In the genomic region with DNA sequence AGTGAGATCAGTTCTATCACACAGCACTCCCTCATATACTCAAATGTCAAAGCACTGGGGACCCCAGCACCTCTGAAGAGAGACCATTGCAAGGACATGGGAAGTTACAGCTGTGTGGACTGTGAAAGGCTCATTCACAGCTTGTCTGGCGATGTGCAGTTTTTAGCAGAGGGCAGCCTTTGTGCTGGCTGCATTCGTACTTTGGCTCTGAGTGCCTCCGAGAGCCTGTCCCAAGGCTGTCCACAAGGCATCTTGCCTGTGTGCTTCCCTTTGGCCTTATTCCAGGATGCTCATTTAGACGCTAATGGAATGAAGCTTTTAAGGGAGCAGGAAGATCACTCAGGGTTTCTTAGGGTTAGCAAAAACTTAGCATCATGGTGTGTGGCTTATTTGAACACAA, we compare ENCODE assay signal across 12 mouse cellular contexts.
DNase-seq lines count a peak whose midpoint lies in the region; ATAC-seq and TF ChIP-seq lines count a peak whose summit lies in the region.
"Had no signal": no experiment of that assay in that cellular context is flagged by ENCODE, and none has a peak within 500 bp of the region (broad histone marks: within the 10 kb centered on the region; RNA-seq: fewer than 3 reads in every experiment).

No protein-coding gene starts in this region.

- peak; percentile 27 for DNase-seq in adrenal gland, adult 2 months
- DNase-seq in adrenal gland, adult 18-20 months (ENCODE audit: low spot score in 2 of 2): no peak
- peak; percentile 29 for DNase-seq in ovary, postnatal 36 days (ENCODE audit: low spot score)
- no peak for DNase-seq in ovary, postnatal 14 days (ENCODE audit: low spot score)
- DNase-seq in skeletal muscle tissue, adult 2 months (ENCODE audit: low read depth, low spot score): peak; percentile 46
- DNase-seq in lung, postnatal 25 days (ENCODE audit: low spot score): no peak
- DNase-seq: lung, postnatal 14 days had no signal

- no peaks in the 10 kb centered on the region for H3K9me3 ChIP-seq in intestine, embryonic 16.5 days (ENCODE audit: control insufficient read depth, low read length)
- H3K9me3 ChIP-seq in intestine, postnatal 0 days (ENCODE audit: control insufficient read depth): no peaks in the 10 kb centered on the region
- H3K9me3 ChIP-seq: forebrain, embryonic 10.5 days; limb, embryonic 10.5 days had no signal

- H3K27me3 ChIP-seq in intestine, embryonic 16.5 days (replicated peaks; ENCODE audit: control insufficient read depth, insufficient read depth, low read length): no peaks in the 10 kb centered on the region
- H3K27me3 ChIP-seq in intestine, postnatal 0 days (replicated peaks; ENCODE audit: control insufficient read depth, insufficient read depth, low read length): no peaks in the 10 kb centered on the region
- H3K27me3 ChIP-seq: Patski had no signal

- H3K36me3 ChIP-seq in intestine, embryonic 16.5 days (ENCODE audit: control insufficient read depth, insufficient read depth, low read length): no peaks in the 10 kb centered on the region
- H3K36me3 ChIP-seq in intestine, postnatal 0 days (ENCODE audit: control insufficient read depth, insufficient read depth): peaks cover 17% of the 10 kb centered on the region; the same call in 1 of the 2 replicates
- H3K36me3 ChIP-seq: limb, embryonic 10.5 days had no signal

- WGBS in intestine, embryonic 16.5 days: 53% methylated on average over 4 of the region's 4 CpGs
- WGBS in intestine, postnatal 0 days: 53% methylated on average over 4 of the region's 4 CpGs

- H3K27ac ChIP-seq in intestine, embryonic 16.5 days (ENCODE audit: low read length): no peak overlapping the region
- no peak overlapping the region for H3K27ac ChIP-seq in intestine, postnatal 0 days (ENCODE audit: low read depth, low read length)
- H3K27ac ChIP-seq: forebrain, embryonic 10.5 days; limb, embryonic 10.5 days had no signal

- H3K4me2 ChIP-seq in intestine, embryonic 16.5 days (ENCODE audit: low read depth, low read length): no peak overlapping the region
- no peak overlapping the region for H3K4me2 ChIP-seq in intestine, postnatal 0 days (replicated peaks; ENCODE audit: low read depth)

- H3K4me1 ChIP-seq in intestine, embryonic 16.5 days (ENCODE audit: control insufficient read depth, insufficient read depth, low read length): peaks cover 13% of the 10 kb centered on the region
- H3K4me1 ChIP-seq in intestine, postnatal 0 days (replicated peaks; ENCODE audit: control insufficient read depth, insufficient read depth, low read length): 0 out of 2 replicates have a peak, but pooled peaks cover 4% of the 10 kb centered on the region
- H3K4me1 ChIP-seq: forebrain, embryonic 10.5 days had no signal

- peak; percentile 11; the same call in 1 of the 2 replicates for ATAC-seq in intestine, embryonic 16.5 days
- ATAC-seq in intestine, postnatal 0 days: no peak
- ATAC-seq: Patski had no signal

- no peak overlapping the region for H3K4me3 ChIP-seq in intestine, embryonic 16.5 days (ENCODE audit: low read length)
- no peak overlapping the region for H3K4me3 ChIP-seq in intestine, postnatal 0 days (ENCODE audit: low read depth, low read length)
- H3K4me3 ChIP-seq: forebrain, embryonic 10.5 days; limb, embryonic 10.5 days had no signal

- no peak overlapping the region for H3K9ac ChIP-seq in intestine, embryonic 16.5 days (ENCODE audit: low read depth, low read length)
- no peak overlapping the region for H3K9ac ChIP-seq in intestine, postnatal 0 days (ENCODE audit: low read depth, low read length)

- no peak for TF ChIP-seq CTCF in intestine, postnatal 0 days (IDR thresholded peaks at IDR 0.05; ENCODE audit: low read depth)

Comparison
In these comparisons a context has a peak if more than half of its experiments do, and no peak if none do; other contexts are left out.
1. DNase-seq: peak in adrenal gland, adult 2 months (single experiment), ovary, postnatal 36 days (single experiment) and skeletal muscle tissue, adult 2 months (single experiment); none in adrenal gland, adult 18-20 months (0 of 2), ovary, postnatal 14 days (single experiment) and lung, postnatal 25 days (single experiment).